Mouse (Mus musculus) midbrain, embryonic 11.5 days (tissue): Measurements from ENCODE around the gene Rpl29. TPM values are rescaled to one million over a fixed set of nuclear protein-coding genes. Genes with fewer than 3 reads are reported as not detected.

ENCODE experiments used
- ATAC-seq: fragments of 200-750 bp; cut with Nextera tagmentation; 2 replicates; pipeline ENCODE4 v1.8.0; 2017; ENCODE audit warnings: moderate TSS enrichment, moderate library complexity; ENCODE audit not compliant: low FRiP score
- DNase-seq: peaks from one replicate; pipeline ENCODE4 v3.0.0; 2015; ENCODE audit warnings: low spot score; ENCODE audit errors: missing footprints
- H3K27ac ChIP-seq: fragments of 300-500 bp; sonication (generic); 2 replicates; pipeline ENCODE4 v1.5.1; 2014; ENCODE audit warnings: low read depth, low read length
- H3K27me3 ChIP-seq: fragments of 300-500 bp; sonication (generic); 2 replicates; pipeline ENCODE4 v1.6.1; 2014; ENCODE audit warnings: mild to moderate bottlenecking, low read length, moderate library complexity, mixed read lengths; ENCODE audit not compliant: control insufficient read depth, insufficient read depth
- H3K36me3 ChIP-seq: fragments of 300-500 bp; sonication (generic); 2 replicates; pipeline ENCODE4 v1.6.1; 2014; ENCODE audit warnings: mild to moderate bottlenecking, low read length, moderate library complexity, mixed read lengths; ENCODE audit not compliant: control insufficient read depth, insufficient read depth
- H3K4me1 ChIP-seq: fragments of 300-500 bp; sonication (generic); 2 replicates; pipeline ENCODE4 v1.6.1; 2014; ENCODE audit warnings: low read length; ENCODE audit not compliant: control insufficient read depth, insufficient read depth
- H3K4me2 ChIP-seq: fragments of 300-500 bp; sonication (generic); 2 replicates; pipeline ENCODE4 v1.6.1; 2014; ENCODE audit warnings: mild to moderate bottlenecking, moderate library complexity
- H3K4me3 ChIP-seq: fragments of 300-500 bp; sonication (generic); 2 replicates; pipeline ENCODE4 v1.5.1; 2014; ENCODE audit warnings: low read depth, low read length
- H3K9ac ChIP-seq: fragments of 300-500 bp; sonication (generic); 2 replicates; pipeline ENCODE4 v1.6.1; 2014; ENCODE audit warnings: low read length
- H3K9me3 ChIP-seq: fragments of 300-500 bp; sonication (generic); 2 replicates; pipeline ENCODE4 v1.6.1; 2016; ENCODE audit warnings: low read length; ENCODE audit not compliant: control insufficient read depth
- WGBS: fragments of 180-500 bp; shearing (Covaris S2); extraction: QIAGEN DNeasy Blood & Tissue Kit; methylation state at CpG from one replicate; pipeline ENCODE4 v1.1.7; 2014; 5-methylcytosine and 5-hydroxymethylcytosine counted together
- polyA plus RNA-seq: library from polyadenylated mRNA; unstranded; fragments of >200 nt; fragmentation: Nextera tagmentation; extraction: Ambion mirVana; gene quantifications from 2 replicates; pipeline ENCODE4 v1.2.1, GENCODE M21; 2014

Rpl29 gene
- polyA plus RNA-seq, 1 experiment from 2014 or later, result 874 TPM

DNA sequence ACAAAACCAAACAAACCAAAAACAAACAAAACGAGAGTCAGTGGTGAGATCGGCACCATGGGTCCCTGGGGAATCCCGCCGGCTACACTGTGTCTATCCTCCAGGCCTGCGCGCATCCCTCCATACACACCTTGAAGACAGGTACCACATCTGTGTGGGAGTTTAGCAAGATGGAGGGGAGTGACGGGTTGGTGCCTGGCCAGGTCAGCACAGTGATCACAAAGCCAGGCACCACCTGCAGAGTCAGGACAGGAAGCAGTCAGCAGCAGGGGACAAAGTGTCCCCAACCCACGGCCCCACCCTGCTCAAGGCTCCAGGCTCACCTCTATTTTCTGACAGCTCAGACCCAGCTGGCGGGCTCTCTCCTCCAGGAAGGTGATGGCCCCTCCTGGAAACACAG, 7.3 kb downstream of the Rpl29 start:
- no peaks in the 10 kb centered on the region for H3K27me3 ChIP-seq
- WGBS, result 81% methylated on average over 9 of the region's 9 CpGs
- H3K4me3 ChIP-seq, result no peak overlapping the region
- ATAC-seq (no peak), DNase-seq (no peak)
- H3K36me3 ChIP-seq, result peaks cover 8% of the 10 kb centered on the region
- no peaks in the 10 kb centered on the region for H3K9me3 ChIP-seq
- no peak overlapping the region for H3K4me2 ChIP-seq
- no peak overlapping the region for H3K27ac ChIP-seq
- peaks cover 12% of the 10 kb centered on the region for H3K4me1 ChIP-seq
- H3K9ac ChIP-seq, result no peak overlapping the region

DNA sequence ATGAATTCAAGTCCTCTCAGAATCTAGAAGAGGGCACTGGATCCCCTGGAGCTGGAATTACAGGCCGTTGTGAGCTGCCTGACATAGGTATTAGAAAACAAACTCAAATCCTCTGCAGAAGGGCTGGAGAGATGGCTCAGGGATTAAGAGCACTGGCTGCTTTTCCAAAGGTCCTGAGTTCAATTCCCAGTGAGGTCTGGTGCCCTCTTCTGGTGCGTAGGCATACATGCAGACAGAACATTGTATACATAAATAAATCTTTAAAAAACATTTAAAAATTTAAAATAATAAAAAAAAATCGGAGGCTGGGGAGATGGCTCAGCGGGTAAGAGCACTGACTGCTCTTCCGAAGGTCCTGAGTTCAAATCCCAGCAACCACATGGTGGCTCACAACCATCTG, 13.4 kb downstream of the Rpl29 start:
- 70% methylated on average over 5 of the region's 5 CpGs for WGBS
- no peak overlapping the region for H3K27ac ChIP-seq
- no peaks in the 10 kb centered on the region for H3K9me3 ChIP-seq
- H3K27me3 ChIP-seq, result no peaks in the 10 kb centered on the region
- no peaks in the 10 kb centered on the region for H3K36me3 ChIP-seq
- ATAC-seq (no peak), DNase-seq (no peak)
- H3K4me2 ChIP-seq, result no peak overlapping the region
- no peak overlapping the region for H3K4me3 ChIP-seq
- H3K9ac ChIP-seq, result no peak overlapping the region
- H3K4me1 ChIP-seq, result peaks cover 12% of the 10 kb centered on the region

DNA sequence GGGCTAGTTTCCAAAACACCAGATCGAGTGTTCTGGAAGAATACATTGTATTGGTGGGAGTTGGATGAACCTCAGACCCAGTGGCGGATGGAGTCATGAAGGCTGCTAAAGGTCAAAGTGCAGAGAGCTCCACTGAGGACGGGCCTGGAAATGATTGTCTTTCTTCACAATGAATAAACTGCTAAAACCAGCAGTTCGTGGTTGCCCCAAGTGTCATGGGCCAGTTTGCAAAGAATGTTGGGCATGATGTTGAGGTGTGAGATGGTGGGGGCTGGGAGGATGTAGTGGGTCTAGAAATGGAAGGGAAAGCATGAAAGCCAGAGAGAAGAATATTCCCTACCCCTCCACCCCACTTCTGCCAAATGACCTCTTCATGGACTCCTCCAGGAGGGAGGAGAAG, 15.6 kb downstream of the Rpl29 start:
- WGBS, result 73% methylated on average over 4 of the region's 4 CpGs
- ATAC-seq (no peak), DNase-seq (no peak)
- Histone ChIP-seq H3K27me3 (no peaks in the 10 kb centered on the region), H3K4me1 (peaks cover 19% of the 10 kb centered on the region), H3K9ac (no peak overlapping the region), H3K4me2 (no peak overlapping the region), H3K9me3 (no peaks in the 10 kb centered on the region), H3K27ac (no peak overlapping the region), H3K36me3 (no peaks in the 10 kb centered on the region), H3K4me3 (no peak overlapping the region)

DNA sequence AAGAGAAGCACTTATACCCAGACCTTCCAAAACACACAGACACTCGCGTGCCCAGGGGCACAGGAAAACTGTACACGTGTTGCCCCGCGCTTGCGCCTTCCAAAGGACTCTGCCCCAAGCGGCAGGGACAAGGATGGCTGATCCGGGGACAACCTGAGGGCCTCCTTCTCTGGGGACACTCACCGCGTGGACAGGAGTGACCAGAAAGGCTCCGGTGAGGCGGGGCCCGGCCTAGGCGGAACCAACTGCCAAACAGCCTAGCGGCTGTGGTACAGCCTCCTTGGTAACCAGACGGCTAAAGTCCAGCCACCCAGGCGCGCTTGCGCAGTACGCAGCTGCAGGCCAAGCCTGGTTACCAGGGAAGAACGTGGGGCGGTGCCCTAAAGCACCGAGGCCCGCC, 18.1 kb downstream of the Rpl29 start, which contains the start of the genes Abhd14b and Abhd14a:
Gene Abhd14b, plus strand, starts transcription at position 112 of the 400 bp plus-strand sequence.
Gene Abhd14a, minus strand, starts transcription at position 331 of the 400 bp plus-strand sequence.
- Histone ChIP-seq H3K9me3 (no peaks in the 10 kb centered on the region), H3K4me2 (peak within 1 kb of the TSS; percentile 80), H3K9ac (peak within 1 kb of the TSS; percentile 70), H3K36me3 (no peaks in the 10 kb centered on the region), H3K4me3 (peak within 1 kb of the TSS; percentile 42), H3K27ac (peak within 1 kb of the TSS; percentile 32), H3K27me3 (no peaks in the 10 kb centered on the region), H3K4me1 (peaks cover 30% of the 10 kb centered on the region)
- DNase-seq (peak; percentile 99), ATAC-seq (peak; percentile 82)
- under 1% methylated on average over 24 of the region's 24 CpGs for WGBS

DNA sequence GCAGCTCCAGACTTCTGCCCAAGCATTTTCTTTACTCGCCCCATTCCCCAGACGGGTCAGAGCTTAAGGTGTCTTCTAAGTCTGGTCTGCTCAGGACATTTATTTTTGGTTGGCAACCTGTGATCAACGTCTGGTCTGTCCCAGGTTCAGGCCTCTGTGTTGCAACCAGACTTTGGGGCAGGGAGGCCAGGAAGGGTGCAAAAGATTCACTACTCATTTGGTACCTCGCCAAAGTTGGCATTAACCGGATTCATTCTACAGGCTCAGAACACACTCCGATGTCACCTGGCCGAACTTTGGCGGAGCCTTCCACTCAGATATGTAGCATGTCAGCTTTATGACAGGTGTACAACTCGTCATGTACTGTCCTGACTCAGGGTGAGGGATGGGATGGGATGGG, 18.7 kb downstream of the Rpl29 start:
- ATAC-seq (0 out of 2 replicates have a peak, but pooled peaks have one; percentile 10), DNase-seq (no peak)
- 39% methylated on average over 9 of the region's 9 CpGs for WGBS
- Histone ChIP-seq H3K27ac (peak overlapping the region; percentile 32), H3K4me2 (peak overlapping the region; percentile 80), H3K36me3 (no peaks in the 10 kb centered on the region), H3K27me3 (no peaks in the 10 kb centered on the region), H3K9me3 (no peaks in the 10 kb centered on the region), H3K4me1 (peaks cover 36% of the 10 kb centered on the region), H3K4me3 (no peak overlapping the region), H3K9ac (peak overlapping the region; percentile 70; the same call in 1 of the 2 replicates)

DNA sequence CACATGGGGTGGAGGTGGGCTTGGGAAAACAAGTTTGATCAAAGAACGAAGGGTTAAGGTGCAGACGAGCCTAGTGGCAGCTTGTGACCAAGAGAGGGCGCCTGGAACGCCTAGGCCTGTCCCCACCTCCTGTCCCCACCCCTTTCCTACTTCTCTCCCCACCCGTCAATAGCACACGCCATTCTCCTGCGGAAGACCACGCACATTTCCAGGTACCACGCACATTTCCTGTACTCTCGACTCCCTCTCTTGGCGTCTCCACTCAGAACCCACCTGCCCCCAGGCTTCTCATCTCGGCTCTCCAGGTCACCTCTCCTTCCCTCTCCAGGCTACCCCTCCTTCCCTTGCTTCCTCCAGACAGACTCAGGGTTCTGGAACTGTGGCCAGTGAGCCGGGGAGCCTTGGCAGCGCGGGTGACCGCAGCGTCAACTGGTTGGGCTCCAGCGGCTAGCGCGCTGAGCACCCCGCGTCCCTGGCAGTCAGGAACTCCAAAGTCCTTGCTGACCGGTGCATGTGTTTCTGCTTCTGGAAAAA, 19.3 kb downstream of the Rpl29 start:
- ATAC-seq, result peak; percentile 14; the same call in 1 of the 2 replicates
- peak overlapping the region; percentile 32 for H3K4me3 ChIP-seq

DNA sequence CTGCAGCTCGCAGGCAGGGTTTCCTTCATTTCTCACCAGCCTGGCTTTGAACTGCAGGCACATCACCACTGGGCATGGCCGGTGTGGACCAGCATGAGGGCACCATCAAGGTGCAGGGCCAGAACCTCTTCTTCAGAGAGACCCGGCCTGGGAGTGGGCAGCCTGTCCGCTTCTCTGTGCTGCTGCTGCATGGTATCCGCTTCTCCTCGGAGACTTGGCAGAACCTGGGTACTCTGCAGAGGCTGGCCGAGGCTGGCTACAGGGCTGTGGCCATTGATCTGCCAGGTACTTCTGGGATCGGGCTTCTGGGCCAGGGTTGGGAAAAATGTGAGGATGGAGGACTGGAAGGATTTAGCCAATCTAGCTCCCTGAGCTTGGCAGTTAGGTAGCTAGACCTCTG, 20.7 kb downstream of the Rpl29 start:
- H3K9me3 ChIP-seq, result no peaks in the 10 kb centered on the region
- no peaks in the 10 kb centered on the region for H3K27me3 ChIP-seq
- 93% methylated on average over 8 of the region's 8 CpGs for whole genome bisulfite sequencing
- H3K9ac ChIP-seq, result no peak overlapping the region
- peaks cover 43% of the 10 kb centered on the region for H3K4me1 ChIP-seq
- no peak overlapping the region for H3K27ac ChIP-seq
- no peak overlapping the region for H3K4me2 ChIP-seq
- DNase-seq (peak; percentile 57), ATAC-seq (no peak)
- H3K4me3 ChIP-seq, result no peak overlapping the region
- H3K36me3 ChIP-seq, result no peaks in the 10 kb centered on the region

More for the DNA sequence above, 19.3 kb downstream of the Rpl29 start:
- Histone ChIP-seq H3K4me1 (peaks cover 40% of the 10 kb centered on the region), H3K27ac (no peak overlapping the region; the same call in 1 of the 2 replicates), H3K27me3 (no peaks in the 10 kb centered on the region), H3K36me3 (no peaks in the 10 kb centered on the region), H3K4me2 (peak overlapping the region; percentile 53), H3K9me3 (no peaks in the 10 kb centered on the region), H3K9ac (peak overlapping the region; percentile 53)
- WGBS, result 2% methylated on average over 23 of the region's 23 CpGs
- DNase-seq, result peak; percentile 95

DNA sequence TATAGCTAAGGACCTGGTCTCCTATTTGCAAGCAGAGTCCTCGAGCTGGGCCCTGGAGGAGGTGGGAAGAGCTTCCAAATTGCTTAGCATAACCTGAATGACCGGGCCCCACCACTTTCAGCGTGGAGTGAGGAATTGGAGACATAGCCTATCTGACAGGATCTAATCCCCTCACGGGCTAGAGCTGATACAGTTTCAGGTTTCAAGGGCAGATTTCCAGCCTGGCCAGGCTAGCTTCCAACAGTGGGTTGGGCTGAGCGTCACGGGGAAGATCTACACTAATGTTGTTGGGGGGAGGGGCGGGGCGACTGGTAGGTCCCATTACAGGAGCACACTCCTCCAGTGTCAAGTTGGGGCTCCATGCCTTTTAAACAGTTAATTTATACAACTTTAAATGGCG, 21.4 kb downstream of the Rpl29 start:
- no peak overlapping the region for H3K27ac ChIP-seq
- H3K9ac ChIP-seq, result no peak overlapping the region
- no peak overlapping the region for H3K4me3 ChIP-seq
- H3K27me3 ChIP-seq, result no peaks in the 10 kb centered on the region
- peaks cover 50% of the 10 kb centered on the region for H3K4me1 ChIP-seq
- no peaks in the 10 kb centered on the region for H3K36me3 ChIP-seq
- no peak for ATAC-seq
- H3K9me3 ChIP-seq, result no peaks in the 10 kb centered on the region
- no peak overlapping the region for H3K4me2 ChIP-seq
- DNase-seq, result peak; percentile 77
- 23% methylated on average over 9 of the region's 9 CpGs for WGBS

DNA sequence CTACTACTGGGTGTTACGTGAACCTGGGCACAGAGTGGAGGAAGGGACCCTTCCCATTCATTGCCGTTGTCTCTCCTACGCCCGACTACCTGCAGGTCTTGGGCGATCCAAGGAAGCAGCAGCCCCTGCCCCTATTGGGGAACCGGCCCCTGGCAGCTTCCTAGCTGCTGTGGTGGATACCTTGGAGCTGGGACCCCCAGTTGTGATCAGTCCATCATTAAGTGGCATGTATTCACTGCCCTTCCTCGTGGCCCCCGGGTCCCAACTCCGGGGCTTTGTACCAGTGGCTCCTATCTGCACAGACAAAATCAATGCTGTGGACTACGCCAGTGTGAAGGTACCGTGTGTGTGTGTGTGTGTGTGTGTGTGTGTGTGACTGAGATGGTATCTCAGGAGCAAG, 22.0 kb downstream of the Rpl29 start:
- ATAC-seq (no peak), DNase-seq (no peak)
- no peak overlapping the region for H3K9ac ChIP-seq
- H3K27ac ChIP-seq, result no peak overlapping the region
- no peaks in the 10 kb centered on the region for H3K9me3 ChIP-seq
- H3K36me3 ChIP-seq, result no peaks in the 10 kb centered on the region
- WGBS, result 78% methylated on average over 11 of the region's 11 CpGs
- H3K4me1 ChIP-seq, result peaks cover 56% of the 10 kb centered on the region
- no peak overlapping the region for H3K4me2 ChIP-seq
- H3K27me3 ChIP-seq, result no peaks in the 10 kb centered on the region
- no peak overlapping the region for H3K4me3 ChIP-seq
